Mouse (Mus musculus) CD8-positive naive resting alpha-beta T cell, adult 2 months (primary cell): ENCODE measurements around the gene Rcbtb2.
"Not testable (repeated sequence)": the region's sequence is repeated elsewhere in the genome, so short reads cannot be mapped to it uniquely, and the experiment has no call there.

ENCODE experiments used
- DNase-seq, 2 experiments: peaks; one replicate each; pipeline ENCODE4 v3.0.0; 2022; ENCODE audit warnings: low read depth in 2 of 2, low spot score in 2 of 2

Gene Rcbtb2

DNA sequence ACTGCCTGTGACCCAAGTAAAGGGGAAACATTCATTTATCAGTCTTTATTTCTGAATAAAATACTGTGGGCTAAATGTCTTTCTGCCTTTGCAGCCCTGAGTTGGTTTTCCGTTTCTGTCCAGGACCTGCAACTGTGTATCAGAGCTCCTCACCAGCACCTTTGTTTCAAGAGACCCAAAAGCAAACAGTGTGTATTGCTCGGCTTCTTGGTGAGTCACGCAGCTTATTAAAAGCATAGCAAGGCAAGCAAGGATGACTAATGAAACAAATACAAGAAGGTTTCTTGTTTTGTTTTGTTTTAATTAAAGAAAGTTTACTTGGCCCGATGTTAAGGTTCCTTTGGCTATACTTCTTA is at the start of gene Rcbtb2:
Rcbtb2 (plus strand) TSS at position 115 of the 356 bp plus-strand sequence.
- no peak for DNase-seq

DNA sequence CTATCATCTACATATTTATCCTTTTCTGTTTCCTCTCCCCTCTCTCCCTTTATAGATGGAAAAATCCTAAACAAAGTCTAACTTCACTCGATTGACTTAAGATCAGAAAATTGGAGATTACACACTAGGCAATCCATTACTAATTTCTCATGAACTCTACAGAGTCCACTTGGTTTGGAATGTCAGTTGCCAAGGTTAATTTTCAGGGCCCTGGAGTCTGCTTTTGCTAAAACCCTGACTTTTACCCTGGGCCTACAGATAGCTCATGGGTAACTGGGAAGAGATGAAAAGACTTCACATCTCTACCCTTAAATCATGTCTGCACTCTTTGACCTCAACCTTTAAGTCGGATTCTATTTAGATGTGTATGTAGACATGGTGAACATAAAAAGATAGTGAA is 39.3 kb upstream of the Rcbtb2 start:
- no peak for DNase-seq

GRCm38 (mm10) chr14:73086425-73086824 is 36.4 kb upstream of the Rcbtb2 start:
- no peak for DNase-seq

- no peak for DNase-seq
Measured at GRCm38 (mm10) chr14:73087247-73087646, 35.6 kb upstream of the Rcbtb2 start.

- peak; percentile 18 to 34 for DNase-seq
Measured at GRCm38 (mm10) chr14:73087746-73088145, 35.1 kb upstream of the Rcbtb2 start.

GRCm38 (mm10) chr14:73088224-73088623 is 34.6 kb upstream of the Rcbtb2 start:
- DNase-seq: no peak

DNA sequence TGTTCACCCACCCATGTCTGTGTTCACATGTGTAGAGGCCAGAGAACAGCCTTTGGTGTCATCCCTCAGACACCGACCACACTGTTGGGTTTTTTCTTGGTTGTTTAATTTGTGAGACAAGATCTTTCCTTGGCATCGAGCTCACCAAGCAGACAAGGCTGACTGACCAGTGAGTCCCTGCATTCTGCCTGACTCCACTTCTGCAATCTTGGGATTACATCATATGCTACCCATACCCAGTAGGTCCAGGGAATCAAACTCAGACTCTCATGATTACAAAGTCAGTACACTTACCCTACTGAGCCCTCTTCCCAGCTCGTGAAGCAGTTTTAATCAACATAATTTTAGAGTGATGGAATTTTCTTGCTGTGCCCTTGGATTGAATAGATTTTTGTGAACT is 30.0 kb upstream of the Rcbtb2 start:
- DNase-seq: no peak

- no peak for DNase-seq
Measured at GRCm38 (mm10) chr14:73094802-73095550, 27.9 kb upstream of the Rcbtb2 start.

- DNase-seq: peak in 1 of 2 experiments; percentile 49
Measured at GRCm38 (mm10) chr14:73098677-73099387, 24.0 kb upstream of the Rcbtb2 start.

- DNase-seq: no peak
Measured at GRCm38 (mm10) chr14:73102270-73102865, 20.5 kb upstream of the Rcbtb2 start.

DNA sequence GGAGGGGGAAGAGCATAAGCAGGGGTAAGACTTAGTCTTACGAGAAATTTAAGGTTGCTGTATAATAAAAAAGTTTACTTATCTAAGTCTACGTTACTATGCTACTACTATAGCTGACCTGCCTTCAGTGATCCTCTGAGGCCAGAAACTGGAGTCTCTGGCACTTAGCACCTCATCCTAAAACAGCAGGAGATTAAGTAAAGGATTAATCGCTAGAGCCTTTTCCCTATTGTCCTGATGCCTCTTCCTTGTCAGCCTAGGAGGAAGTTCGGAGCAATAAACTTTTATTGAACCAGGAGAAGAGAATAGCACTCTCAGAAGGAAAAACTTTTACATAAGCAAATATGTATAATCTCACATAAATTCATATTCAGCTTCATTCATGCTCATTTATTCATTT is 19.9 kb upstream of the Rcbtb2 start:
- DNase-seq: not testable (repeated sequence)

- DNase-seq: no peak
Measured at GRCm38 (mm10) chr14:73104913-73105312, 17.9 kb upstream of the Rcbtb2 start.

- DNase-seq: peak in 1 of 2 experiments; percentile 51
Measured at GRCm38 (mm10) chr14:73105407-73106185, 17.2 kb upstream of the Rcbtb2 start.

GRCm38 (mm10) chr14:73106234-73106711 is 16.6 kb upstream of the Rcbtb2 start:
- peak in 1 of 2 experiments; percentile 55 for DNase-seq

DNA sequence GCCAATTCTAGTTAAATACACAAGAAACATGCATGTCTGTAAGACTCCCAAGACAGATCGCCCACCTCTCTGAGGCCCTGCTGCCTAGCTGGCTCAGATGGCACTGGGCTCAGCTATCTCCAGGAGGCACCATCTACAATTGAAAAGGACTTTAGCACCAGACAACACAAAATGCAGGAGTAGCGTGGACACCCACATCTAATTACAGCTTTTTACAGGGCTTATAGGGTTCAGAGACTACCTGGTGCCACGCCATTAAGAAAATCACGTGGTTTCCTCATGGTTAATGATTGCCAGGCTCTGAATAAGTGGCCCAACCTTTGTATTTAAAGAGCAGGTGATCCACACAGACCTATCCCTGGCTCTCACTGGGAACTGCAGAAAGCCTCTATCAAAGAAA is 15.9 kb upstream of the Rcbtb2 start:
- no peak for DNase-seq

- no peak for DNase-seq
Measured at GRCm38 (mm10) chr14:73107371-73107770, 15.5 kb upstream of the Rcbtb2 start.

DNA sequence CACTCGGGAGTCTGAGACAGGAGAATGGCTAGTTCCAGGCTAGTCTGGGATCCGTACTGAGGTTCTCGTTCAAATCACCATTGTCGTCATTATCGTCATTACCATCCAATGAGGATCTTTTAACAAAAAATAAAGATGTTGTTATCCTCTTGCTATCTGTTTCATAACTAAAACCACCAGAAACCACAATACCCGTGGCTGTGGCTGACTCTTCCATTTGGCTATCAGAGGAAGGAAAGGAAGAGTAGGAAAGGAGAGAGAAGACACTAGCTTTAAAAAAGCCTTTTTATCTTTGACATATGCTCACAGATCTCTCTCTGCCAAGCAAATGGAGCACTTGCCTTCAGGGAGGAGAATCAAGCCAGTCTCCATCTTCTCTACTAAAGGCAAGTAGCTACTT is 14.9 kb upstream of the Rcbtb2 start:
- no peak for DNase-seq

DNA sequence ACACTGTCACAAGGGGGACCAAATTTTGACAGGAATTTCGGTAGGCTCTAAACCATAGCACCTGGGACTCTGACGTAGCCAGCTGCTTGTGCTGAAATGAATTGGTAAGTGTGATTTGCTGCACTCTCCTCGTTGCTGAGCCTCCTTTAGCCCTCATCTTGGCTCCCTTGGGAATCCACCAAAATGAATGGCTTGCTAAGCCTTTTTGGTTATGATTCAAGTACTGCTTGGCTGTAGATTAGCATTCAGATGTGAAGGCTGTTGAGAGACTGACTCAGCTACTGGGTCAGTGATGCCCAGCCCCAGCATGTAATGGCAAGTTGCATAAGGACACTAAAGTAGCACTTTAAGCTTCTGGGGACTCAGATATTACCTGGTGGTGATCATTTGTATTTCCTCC is 12.2 kb upstream of the Rcbtb2 start:
- no peak for DNase-seq

- DNase-seq: no peak
Measured at GRCm38 (mm10) chr14:73111091-73111490, 11.7 kb upstream of the Rcbtb2 start.

DNA sequence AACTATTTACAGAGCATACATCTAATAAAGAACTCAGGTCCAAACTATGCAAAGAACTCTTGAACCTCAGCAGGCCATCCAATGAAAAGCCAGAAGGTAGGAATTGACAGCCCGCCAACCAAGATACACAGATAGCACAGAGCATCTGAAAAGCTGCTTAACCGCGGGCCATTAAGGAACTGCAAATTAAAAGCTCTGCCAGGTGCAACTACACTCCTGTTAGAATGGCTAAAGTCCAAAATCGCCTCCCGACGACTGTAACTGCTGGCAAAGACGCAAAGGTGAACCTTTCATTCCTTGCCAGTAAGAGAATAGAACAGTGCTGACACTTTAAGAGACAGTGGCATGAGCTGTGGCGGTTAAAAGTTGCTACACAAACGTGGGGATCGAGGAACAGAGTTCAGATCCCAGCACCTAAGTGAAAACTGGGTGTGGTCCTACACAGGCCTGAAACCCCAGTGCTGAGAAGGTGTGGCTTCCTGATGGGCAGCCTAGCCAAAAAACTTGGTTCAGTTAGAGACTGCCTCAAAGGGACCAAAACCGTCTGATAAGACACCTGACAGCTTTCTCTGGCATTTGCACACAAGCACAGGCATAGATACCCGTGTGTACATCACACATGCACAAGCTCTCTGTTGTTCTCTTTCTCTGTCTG is 10.5 kb upstream of the Rcbtb2 start:
- no peak for DNase-seq

DNA sequence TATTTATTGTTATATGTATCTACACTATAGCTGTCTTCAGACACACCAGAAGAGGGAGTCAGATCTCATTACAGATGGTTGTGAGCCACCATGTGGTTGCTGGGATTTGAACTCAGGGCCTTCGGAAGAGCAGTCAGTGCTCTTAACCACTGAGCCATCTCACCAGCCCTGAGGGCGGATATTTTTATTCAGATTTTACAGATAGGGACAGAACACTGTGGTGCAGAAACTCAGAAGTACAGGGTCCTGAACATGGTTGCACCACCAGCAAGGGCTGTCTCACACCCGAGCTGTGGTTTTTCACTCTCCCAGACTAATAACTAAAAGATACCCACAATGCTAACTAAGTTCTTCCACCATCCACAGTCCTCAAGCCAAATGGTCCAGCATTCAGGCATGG is 7.9 kb upstream of the Rcbtb2 start:
- DNase-seq: not testable (repeated sequence)
